Mouse (Mus musculus): ENCODE results near the gene Fam189a1. TPM values are rescaled to one million over a fixed set of nuclear protein-coding genes. Genes with fewer than 3 reads are reported as not detected.

The Fam189a1 gene
- polyA plus RNA-seq, 1 experiment from 2014 or later: not detected

- Histone ChIP-seq H3K4me3 (no peak overlapping the region), H3K4me2 (no peak overlapping the region), H3K9ac (no peak overlapping the region), H3K9me3 (replicated peaks) (no peaks in the 10 kb centered on the region), H3K27ac (no peak overlapping the region), H3K4me1 (no peaks in the 10 kb centered on the region), H3K27me3 (replicated peaks) (no peaks in the 10 kb centered on the region), H3K36me3 (no peaks in the 10 kb centered on the region)
- 70% methylated on average over 14 of the region's 14 CpGs for WGBS (ENCODE audit: insufficient replicate concordance)
- ATAC-seq: no peak
These were observed 58.7 kb downstream of the Fam189a1 start for GRCm38 (mm10) chr7:65097708-65098107.

GRCm38 (mm10) chr7:65095631-65096107 lies 60.7 kb downstream of the Fam189a1 start:
- Histone ChIP-seq H3K9ac (no peak overlapping the region), H3K9me3 (replicated peaks) (no peaks in the 10 kb centered on the region; the same call in 1 of the 2 replicates), H3K36me3 (no peaks in the 10 kb centered on the region), H3K4me2 (no peak overlapping the region), H3K4me1 (no peaks in the 10 kb centered on the region), H3K27ac (no peak overlapping the region), H3K4me3 (no peak overlapping the region), H3K27me3 (replicated peaks) (no peaks in the 10 kb centered on the region)
- 55% methylated on average over 5 of the region's 5 CpGs for WGBS (ENCODE audit: insufficient replicate concordance)
- ATAC-seq: no peak

GRCm38 (mm10) chr7:65093314-65093713 lies 63.1 kb downstream of the Fam189a1 start:
- Histone ChIP-seq H3K4me2 (no peak overlapping the region), H3K9me3 (replicated peaks) (no peaks in the 10 kb centered on the region; the same call in 1 of the 2 replicates), H3K4me1 (no peaks in the 10 kb centered on the region), H3K9ac (no peak overlapping the region), H3K36me3 (no peaks in the 10 kb centered on the region), H3K4me3 (no peak overlapping the region), H3K27me3 (replicated peaks) (no peaks in the 10 kb centered on the region), H3K27ac (no peak overlapping the region)
- no peak for ATAC-seq
- WGBS (ENCODE audit: insufficient replicate concordance): 70% methylated on average over 4 of the region's 4 CpGs

GRCm38 (mm10) chr7:65091486-65091885 lies 64.9 kb downstream of the Fam189a1 start:
- Histone ChIP-seq H3K9me3 (replicated peaks) (no peaks in the 10 kb centered on the region; the same call in 1 of the 2 replicates), H3K4me3 (no peak overlapping the region), H3K4me2 (no peak overlapping the region), H3K27me3 (replicated peaks) (no peaks in the 10 kb centered on the region), H3K36me3 (no peaks in the 10 kb centered on the region), H3K27ac (no peak overlapping the region), H3K9ac (no peak overlapping the region), H3K4me1 (no peaks in the 10 kb centered on the region)
- WGBS (ENCODE audit: insufficient replicate concordance): 55% methylated on average over 4 of the region's 4 CpGs
- ATAC-seq: no peak

GRCm38 (mm10) chr7:65085972-65086371 lies 70.4 kb downstream of the Fam189a1 start:
- Histone ChIP-seq H3K27ac (no peak overlapping the region), H3K4me3 (no peak overlapping the region), H3K9me3 (replicated peaks) (no peaks in the 10 kb centered on the region; the same call in 1 of the 2 replicates), H3K27me3 (replicated peaks) (no peaks in the 10 kb centered on the region), H3K4me1 (no peaks in the 10 kb centered on the region), H3K4me2 (no peak overlapping the region), H3K9ac (no peak overlapping the region), H3K36me3 (no peaks in the 10 kb centered on the region)
- WGBS (ENCODE audit: insufficient replicate concordance): 60% methylated on average over 6 of the region's 6 CpGs
- ATAC-seq: no peak

- Histone ChIP-seq H3K9me3 (replicated peaks) (no peaks in the 10 kb centered on the region), H3K4me3 (no peak overlapping the region), H3K4me2 (no peak overlapping the region), H3K9ac (no peak overlapping the region), H3K27me3 (replicated peaks) (no peaks in the 10 kb centered on the region), H3K36me3 (no peaks in the 10 kb centered on the region), H3K27ac (no peak overlapping the region), H3K4me1 (no peaks in the 10 kb centered on the region)
- ATAC-seq: no peak
- 40% methylated on average over 3 of the region's 3 CpGs for WGBS (ENCODE audit: insufficient replicate concordance)
These were observed 73.6 kb downstream of the Fam189a1 start for GRCm38 (mm10) chr7:65082778-65083091.

- H3K9ac ChIP-seq: no peak overlapping the region
- H3K9me3 ChIP-seq (replicated peaks): no peaks in the 10 kb centered on the region
- WGBS (ENCODE audit: insufficient replicate concordance): 50% methylated on average over 6 of the region's 6 CpGs
- ATAC-seq: no peak
- H3K4me3 ChIP-seq: no peak overlapping the region
- no peaks in the 10 kb centered on the region for H3K27me3 ChIP-seq (replicated peaks)
- H3K4me2 ChIP-seq: no peak overlapping the region
- no peaks in the 10 kb centered on the region for H3K36me3 ChIP-seq
- H3K4me1 ChIP-seq: no peaks in the 10 kb centered on the region
- no peak overlapping the region for H3K27ac ChIP-seq
These were observed 74.2 kb downstream of the Fam189a1 start for GRCm38 (mm10) chr7:65081979-65082777.

GRCm38 (mm10) chr7:65076134-65076533 lies 80.2 kb downstream of the Fam189a1 start:
- WGBS (ENCODE audit: insufficient replicate concordance): 76% methylated on average over 4 of the region's 4 CpGs
- no peak for ATAC-seq
- Histone ChIP-seq H3K4me3 (no peak overlapping the region), H3K4me1 (no peaks in the 10 kb centered on the region), H3K27me3 (replicated peaks) (no peaks in the 10 kb centered on the region), H3K4me2 (no peak overlapping the region), H3K27ac (no peak overlapping the region), H3K36me3 (no peaks in the 10 kb centered on the region), H3K9ac (no peak overlapping the region), H3K9me3 (replicated peaks) (no peaks in the 10 kb centered on the region)

- Histone ChIP-seq H3K9me3 (replicated peaks) (no peaks in the 10 kb centered on the region), H3K4me3 (no peak overlapping the region), H3K27ac (no peak overlapping the region), H3K36me3 (no peaks in the 10 kb centered on the region), H3K27me3 (replicated peaks) (no peaks in the 10 kb centered on the region), H3K4me1 (no peaks in the 10 kb centered on the region), H3K4me2 (no peak overlapping the region), H3K9ac (no peak overlapping the region)
- 32% methylated on average over 9 of the region's 9 CpGs for WGBS (ENCODE audit: insufficient replicate concordance)
- ATAC-seq: no peak
These were observed 82.2 kb downstream of the Fam189a1 start for GRCm38 (mm10) chr7:65074194-65074593.

- Histone ChIP-seq H3K9ac (no peak overlapping the region), H3K4me1 (no peaks in the 10 kb centered on the region), H3K27ac (no peak overlapping the region), H3K4me2 (no peak overlapping the region), H3K4me3 (no peak overlapping the region), H3K36me3 (no peaks in the 10 kb centered on the region), H3K9me3 (replicated peaks) (no peaks in the 10 kb centered on the region), H3K27me3 (replicated peaks) (no peaks in the 10 kb centered on the region)
- no peak for ATAC-seq
- WGBS (ENCODE audit: insufficient replicate concordance): 27% methylated on average over 6 of the region's 6 CpGs
These were observed 82.8 kb downstream of the Fam189a1 start for GRCm38 (mm10) chr7:65073555-65073954.

- H3K9ac ChIP-seq: no peak overlapping the region
- ATAC-seq: no peak
- H3K9me3 ChIP-seq (replicated peaks): no peaks in the 10 kb centered on the region
- H3K4me3 ChIP-seq: no peak overlapping the region
- H3K36me3 ChIP-seq: no peaks in the 10 kb centered on the region
- no peak overlapping the region for H3K4me2 ChIP-seq
- no peak overlapping the region for H3K27ac ChIP-seq
- no peaks in the 10 kb centered on the region for H3K27me3 ChIP-seq (replicated peaks)
- 68% methylated on average over 7 of the region's 7 CpGs for WGBS (ENCODE audit: insufficient replicate concordance)
- no peaks in the 10 kb centered on the region for H3K4me1 ChIP-seq
These were observed 90.2 kb downstream of the Fam189a1 start for GRCm38 (mm10) chr7:65066211-65066610.

- H3K4me1 ChIP-seq: no peaks in the 10 kb centered on the region
- H3K4me2 ChIP-seq: no peak overlapping the region
- no peaks in the 10 kb centered on the region for H3K27me3 ChIP-seq (replicated peaks)
- no peaks in the 10 kb centered on the region for H3K36me3 ChIP-seq
- 65% methylated on average over 7 of the region's 7 CpGs for WGBS (ENCODE audit: insufficient replicate concordance)
- no peak for ATAC-seq
- no peak overlapping the region for H3K4me3 ChIP-seq
- no peaks in the 10 kb centered on the region for H3K9me3 ChIP-seq (replicated peaks)
- H3K9ac ChIP-seq: no peak overlapping the region
- H3K27ac ChIP-seq: no peak overlapping the region
These were observed 90.9 kb downstream of the Fam189a1 start for GRCm38 (mm10) chr7:65065457-65065856.

GRCm38 (mm10) chr7:65064638-65065037 lies 91.7 kb downstream of the Fam189a1 start:
- Histone ChIP-seq H3K4me3 (no peak overlapping the region), H3K27me3 (replicated peaks) (no peaks in the 10 kb centered on the region), H3K27ac (no peak overlapping the region), H3K4me2 (no peak overlapping the region), H3K9me3 (replicated peaks) (no peaks in the 10 kb centered on the region), H3K36me3 (no peaks in the 10 kb centered on the region), H3K4me1 (no peaks in the 10 kb centered on the region), H3K9ac (no peak overlapping the region)
- 35% methylated on average over 5 of the region's 5 CpGs for WGBS (ENCODE audit: insufficient replicate concordance)
- no peak for ATAC-seq
